Mouse (Mus musculus) duodenum, adult 2 months (tissue): ENCODE measurements around the gene Gprc6a. TPM values are rescaled to one million over a fixed set of nuclear protein-coding genes. Genes with fewer than 3 reads are reported as not detected.

Experiments used
- polyA plus RNA-seq: library from polyadenylated mRNA; depleted of rRNA; stranded (reverse); fragments of >200 nt; gene quantifications from 2 replicates; pipeline ENCODE4 v1.2.3, GENCODE M21; 2012; ENCODE audit warnings: low replicate concordance; rRNA removed

The Gprc6a gene
- not detected in 2 replicates for polyA plus RNA-seq

DNA sequence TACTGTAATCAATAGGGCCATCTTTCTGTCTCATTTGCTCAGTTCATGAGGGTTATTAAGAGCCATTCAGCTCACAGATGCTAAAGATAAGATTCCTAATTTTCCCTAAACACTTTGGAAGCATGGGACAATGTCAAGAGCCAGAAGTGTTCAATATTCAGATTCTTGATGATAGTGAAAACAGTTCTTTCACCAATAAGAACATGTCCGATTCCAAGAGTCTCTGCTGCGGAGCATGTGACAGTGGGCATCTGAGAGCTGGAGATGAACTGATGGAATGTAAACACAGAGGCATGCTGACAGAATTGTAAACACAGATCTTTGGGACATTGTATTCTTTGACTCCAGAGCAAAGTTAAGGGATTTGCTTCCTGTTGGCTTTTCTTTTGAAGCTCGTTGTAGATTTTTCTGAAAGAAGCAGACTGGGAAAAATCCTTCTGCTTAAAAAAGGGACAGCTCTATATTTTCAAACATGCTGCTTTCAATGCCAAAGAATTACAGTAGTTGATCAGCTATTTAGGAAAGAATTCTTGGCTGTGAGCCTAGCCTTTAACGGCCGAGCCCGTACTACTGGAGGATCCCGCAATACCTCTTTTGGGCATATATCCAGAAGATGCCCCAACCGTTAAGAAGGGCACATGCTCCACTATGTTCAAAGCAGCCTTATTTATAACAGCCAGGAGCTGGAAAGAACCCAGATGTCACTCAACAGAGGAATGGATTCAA, at the start of gene Gprc6a:
TSS of gene Gprc6a (minus strand) at position 51 of the 726 bp plus-strand sequence.

DNA sequence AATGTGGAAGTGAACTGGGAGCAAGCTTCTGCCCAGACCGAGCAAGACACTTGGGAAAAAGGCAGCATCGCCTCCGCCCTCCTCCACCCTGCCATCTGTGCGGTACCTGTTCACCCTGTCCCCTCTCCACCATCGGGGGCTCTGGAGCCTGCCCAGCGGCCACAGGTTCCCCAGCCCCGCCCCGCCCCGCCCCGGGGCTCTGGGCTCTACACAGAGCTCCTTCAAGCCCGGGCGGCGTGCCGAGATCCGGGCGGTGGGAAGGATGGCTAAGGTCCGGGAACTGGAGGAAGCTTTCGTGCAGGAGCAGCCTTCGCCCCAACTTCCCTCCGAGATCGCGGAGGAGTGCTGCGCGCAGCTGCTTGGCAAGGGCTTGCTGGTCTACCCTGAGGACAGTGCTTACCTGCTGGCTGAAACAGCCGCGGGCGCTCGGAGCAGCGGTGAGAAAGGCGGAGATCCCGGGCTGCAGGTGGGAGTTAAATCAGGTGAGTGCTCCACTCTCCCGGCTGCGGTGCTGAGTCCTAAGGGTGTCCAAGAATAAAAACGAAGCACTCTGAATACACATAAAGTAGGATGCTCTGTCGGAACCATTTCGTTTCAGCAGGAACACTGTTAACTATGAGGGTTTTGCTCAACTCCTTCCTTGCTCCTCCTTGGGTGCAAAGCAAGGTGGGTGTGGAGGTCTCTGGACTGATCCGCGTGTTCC, 46.4 kb upstream of the Gprc6a start, which contains the start of gene Rfx6:
TSS of gene Rfx6 (plus strand) at position 209 of the 703 bp plus-strand sequence.

GRCm38 (mm10) chr10:51590139-51590574, 41.1 kb downstream of the Gprc6a start, which contains the start of gene Fam162b:
Gene Fam162b, minus strand, starts transcription at chr10:51590517.

Other genes with a start within 250 kb of the Gprc6a start
- 0.50 and 0.83 TPM in 2 replicates for gene Gm49339, start 150.8 kb downstream of the Gprc6a start, polyA plus RNA-seq
- gene Lilr4b, start 150.8 kb downstream of the Gprc6a start, polyA plus RNA-seq = 0.06 and 0.26 TPM in 2 replicates
- gene Lilrb4a, start 140.5 kb downstream of the Gprc6a start, polyA plus RNA-seq = 0.08 and 0.29 TPM in 2 replicates
- 0.39 and 1.4 TPM in 2 replicates for gene Fam162b, start 40.9 kb downstream of the Gprc6a start, polyA plus RNA-seq
- gene Rfx6, start 46.3 kb upstream of the Gprc6a start, polyA plus RNA-seq = 0.68 and 0.81 TPM in 2 replicates